Mouse (Mus musculus): ENCODE results near the gene Chrna4. TPM values are rescaled to one million over a fixed set of nuclear protein-coding genes. Genes with fewer than 3 reads are reported as not detected.

Chrna4 gene
- total RNA-seq, 2 experiments from 2014 or later = 31.2 to 38.2 TPM

DNA sequence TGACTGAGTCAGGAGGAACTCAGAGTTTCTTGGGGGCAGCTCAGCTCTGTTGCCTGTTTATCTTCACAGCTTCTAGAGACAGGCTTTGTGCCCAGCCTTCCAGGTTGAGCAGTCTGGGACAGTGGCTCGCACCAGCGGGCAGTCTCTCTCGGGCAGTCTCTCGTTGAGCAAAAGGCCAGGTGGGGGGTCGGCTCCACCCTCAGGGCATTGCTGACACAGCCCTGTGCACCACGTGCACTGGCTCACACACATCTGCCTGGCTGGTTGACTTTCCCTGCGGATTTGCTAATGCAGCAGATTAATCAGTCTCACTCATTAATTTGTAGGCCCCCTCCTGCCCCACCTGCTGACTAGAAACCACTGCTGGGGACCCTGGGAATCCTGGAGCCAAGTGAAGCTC is 1.4 kb downstream of the Chrna4 start:
- intact Hi-C loops (cut with DNase I) = no loop called here
- no peak for DNase-seq (ENCODE audit: low spot score in 2 of 2)

DNA sequence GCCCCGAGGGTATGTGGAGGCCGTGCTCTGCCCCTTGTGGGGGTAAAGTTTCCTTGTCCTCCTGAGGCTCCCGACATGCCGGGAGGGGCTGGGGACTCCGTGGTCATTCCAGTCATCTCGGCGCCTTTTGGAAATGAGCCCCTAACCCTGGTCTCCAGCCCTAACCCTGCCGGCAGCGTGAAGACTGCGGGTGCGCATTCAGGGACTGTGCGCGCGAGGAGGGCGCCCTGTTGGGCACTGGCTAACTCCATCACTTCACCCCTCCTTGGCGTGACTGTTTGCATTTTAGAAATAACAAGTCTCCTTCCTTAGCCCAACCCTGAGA is 4.0 kb downstream of the Chrna4 start:
- DNase-seq (ENCODE audit: low spot score in 2 of 2) = no peak
- intact Hi-C loops (cut with DNase I) = no loop called here

DNA sequence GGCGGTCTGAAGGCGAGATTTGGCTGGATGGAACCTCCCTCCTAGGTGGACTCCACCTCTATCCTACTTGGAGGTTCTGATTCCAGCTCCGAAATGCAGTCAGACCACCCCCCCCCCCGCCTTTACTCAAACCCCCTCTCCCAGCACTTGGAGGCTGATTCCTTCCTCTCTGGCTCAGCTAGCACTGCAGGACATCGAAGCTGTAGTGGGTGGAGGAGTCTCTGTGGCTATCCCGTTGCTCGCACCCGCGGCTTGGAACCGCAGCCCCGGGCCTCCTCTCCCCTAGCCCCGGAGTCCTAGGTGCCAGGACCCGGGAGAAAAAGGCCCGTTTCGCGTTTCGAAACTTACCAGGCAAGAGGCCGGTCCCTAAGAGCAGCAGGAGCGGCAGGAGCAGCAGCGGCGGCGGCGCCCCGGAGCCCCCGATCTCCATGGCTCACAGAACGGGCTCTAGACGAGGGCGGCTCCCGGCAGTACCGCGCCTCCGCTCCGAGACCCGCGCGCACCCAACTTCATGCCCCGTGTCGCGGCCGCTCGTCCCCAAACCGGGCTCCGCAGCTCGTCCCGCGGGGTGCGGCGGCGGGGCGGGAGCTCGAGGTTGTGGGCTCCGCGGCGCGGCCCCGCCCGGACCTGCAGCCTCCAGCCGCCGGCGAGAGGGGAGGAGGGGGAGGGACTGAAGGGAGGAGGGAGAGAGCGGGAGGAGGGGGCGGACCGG is 4.5 kb downstream of the Chrna4 start:
- DNase-seq (ENCODE audit: low spot score in 2 of 2) = peak; percentile 19 to 31
- intact Hi-C loops (cut with DNase I) = no loop called here

DNA sequence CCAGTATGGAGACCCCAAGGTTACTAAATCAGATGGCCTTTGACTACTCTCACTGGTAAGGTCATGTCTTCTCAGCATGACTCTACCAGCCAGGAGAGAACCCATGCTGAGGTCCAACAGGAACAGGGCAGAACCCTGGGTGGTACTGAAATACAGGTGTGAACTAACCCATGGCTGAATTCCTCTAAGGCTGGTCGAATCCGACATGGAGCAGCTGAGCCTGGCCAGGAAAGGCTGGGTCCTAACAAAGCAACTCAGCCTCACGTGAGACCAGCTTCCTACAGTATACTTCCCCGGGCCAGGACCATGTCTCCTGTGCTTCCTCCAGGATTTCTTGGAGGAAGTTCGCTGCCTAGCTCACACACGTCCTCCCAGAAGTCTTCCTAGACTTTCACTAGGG is 6.8 kb downstream of the Chrna4 start:
- intact Hi-C loops (cut with DNase I) = no loop called here

DNA sequence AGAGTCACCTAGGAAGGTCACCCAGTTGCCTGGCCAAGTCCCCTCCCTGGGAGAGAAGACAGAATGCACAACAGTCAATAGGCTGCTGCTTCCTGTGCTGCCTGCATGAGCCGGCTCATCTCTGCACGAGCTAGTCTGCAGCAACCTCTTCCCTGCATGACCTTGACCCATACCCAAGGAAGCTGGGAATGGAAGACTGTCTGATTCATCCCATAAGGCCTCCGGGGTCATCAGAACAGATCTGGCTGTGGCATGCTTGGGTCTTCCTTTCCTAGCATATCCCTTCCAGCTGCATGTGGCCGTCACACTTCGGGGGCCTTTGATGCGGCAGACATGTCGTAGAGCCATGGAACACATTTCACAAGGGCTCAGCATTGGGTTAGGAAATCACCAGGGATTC is 8.2 kb downstream of the Chrna4 start:
- no peak for DNase-seq (ENCODE audit: low spot score in 2 of 2)
- intact Hi-C loops (cut with DNase I) = no loop called here

More for the DNA sequence above, 6.8 kb downstream of the Chrna4 start:
- no peak for DNase-seq (ENCODE audit: low spot score in 2 of 2)

DNA sequence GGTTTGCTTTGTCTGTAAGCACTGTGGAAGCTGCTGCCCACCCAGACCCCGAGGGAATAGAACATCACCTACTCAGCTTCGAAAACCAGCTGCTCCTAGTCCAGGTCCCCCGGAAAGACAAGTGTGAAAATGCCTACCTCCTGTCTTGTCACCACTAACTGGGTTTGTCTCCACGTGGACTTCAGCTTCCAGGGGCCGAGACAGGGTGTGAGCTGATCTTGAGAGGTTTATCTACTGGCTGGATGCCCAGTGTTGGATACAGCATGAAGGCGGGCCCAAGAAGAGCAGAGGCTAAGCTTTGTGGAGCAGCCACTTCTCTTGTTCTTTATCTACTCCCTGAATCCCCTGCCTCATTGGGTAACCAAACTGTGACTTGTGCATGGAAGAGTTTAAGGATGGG is 10.0 kb downstream of the Chrna4 start:
- intact Hi-C loops (cut with DNase I) = loop anchor here (2.0 kb wide), 1 partner anchor 27 kb away; no protein-coding TSS in a partner anchor
- DNase-seq (ENCODE audit: low spot score in 2 of 2) = no peak

DNA sequence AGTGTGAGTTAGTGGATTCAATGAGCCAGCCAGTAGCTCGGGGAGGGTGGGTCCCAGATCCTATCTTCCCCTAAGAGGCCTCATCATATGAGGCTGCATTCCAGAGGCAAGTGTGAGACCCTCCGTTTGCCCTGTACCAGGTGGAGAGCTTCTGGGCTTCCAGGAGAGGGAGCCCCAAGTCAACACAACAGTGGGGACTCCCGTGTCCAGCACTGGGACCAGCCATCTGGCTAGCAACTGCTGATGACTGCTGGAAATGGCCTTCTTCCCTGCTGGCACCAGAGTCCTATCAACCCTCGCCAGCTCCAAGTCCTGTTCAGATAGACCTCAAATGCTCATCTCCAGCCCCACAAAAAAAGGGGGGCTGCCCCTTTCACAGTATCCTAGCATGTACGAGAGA is 10.9 kb downstream of the Chrna4 start:
- intact Hi-C loops (cut with DNase I) = loop anchor here (2.0 kb wide), 1 partner anchor 28 kb away; no protein-coding TSS in a partner anchor
- peak; percentile 22 to 24 for DNase-seq (ENCODE audit: low spot score in 2 of 2)

DNA sequence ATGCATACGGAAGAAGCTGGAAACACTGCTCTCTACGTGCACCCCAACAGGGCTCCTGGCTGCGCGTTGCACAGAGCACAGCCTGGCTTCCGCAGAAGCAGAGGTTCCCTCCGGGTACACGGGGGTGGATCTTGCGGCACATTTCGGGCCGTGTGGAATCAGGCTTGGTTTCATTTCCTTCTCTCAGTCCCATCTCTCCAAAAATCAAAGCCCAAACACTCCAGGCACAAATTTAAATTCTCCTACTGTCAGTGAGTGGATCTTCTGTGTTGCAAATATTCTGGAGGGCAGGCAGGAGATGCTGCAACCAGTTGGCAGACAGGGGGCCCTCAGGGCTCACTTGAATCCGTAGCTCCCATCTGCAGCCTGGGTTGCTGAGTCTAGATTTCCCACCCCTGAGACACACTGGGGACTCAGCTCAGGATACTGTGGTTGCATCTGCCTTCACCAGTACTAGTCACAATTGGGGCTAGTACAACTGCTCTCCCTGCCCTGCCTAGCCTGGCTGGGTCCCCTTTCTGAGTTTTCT is 11.9 kb downstream of the Chrna4 start:
- intact Hi-C loops (cut with DNase I) = no loop called here
- DNase-seq (ENCODE audit: low spot score in 2 of 2) = peak; percentile 22 to 57

DNA sequence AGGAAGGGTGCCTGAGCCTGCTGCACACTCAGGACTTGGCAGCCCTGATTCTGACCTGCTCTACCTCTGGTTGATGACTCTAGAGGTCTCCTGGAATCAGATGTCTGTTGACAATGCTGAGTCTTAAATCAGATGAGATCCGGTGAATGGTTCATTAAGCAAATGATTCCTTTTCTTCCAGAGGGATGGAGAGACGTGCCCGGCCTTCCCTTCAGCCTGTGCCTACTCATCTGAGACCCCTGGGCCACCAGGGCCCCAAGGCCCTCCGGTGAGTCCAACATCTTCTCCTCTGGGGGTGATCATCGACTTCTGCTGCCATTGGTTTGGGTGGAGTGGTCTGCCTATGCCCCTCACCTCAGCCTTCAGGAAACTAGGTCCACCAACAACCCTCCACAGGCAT is 35.0 kb downstream of the Chrna4 start:
- no peak for DNase-seq (ENCODE audit: low spot score in 2 of 2)
- intact Hi-C loops (cut with DNase I) = no loop called here

DNA sequence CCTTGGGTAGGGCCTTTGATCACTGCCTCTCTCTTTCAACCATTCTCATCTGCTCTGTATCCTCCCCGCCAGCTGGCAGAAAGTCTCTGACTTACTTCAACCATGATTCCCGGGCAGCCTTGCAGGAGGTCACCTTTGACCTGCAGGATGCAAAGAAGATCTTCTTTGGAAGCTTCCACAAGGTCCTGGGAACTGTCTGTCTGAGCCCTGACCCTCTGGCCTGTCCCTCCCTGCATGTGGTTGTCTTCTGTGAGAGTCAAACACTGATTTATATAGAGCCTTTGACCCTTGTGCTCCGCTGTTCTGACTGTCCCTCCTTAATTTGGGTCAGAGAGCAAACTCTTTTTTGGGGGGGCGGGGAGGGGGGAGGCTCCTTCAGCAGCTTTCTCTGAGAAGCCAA is 36.3 kb downstream of the Chrna4 start:
- intact Hi-C loops (cut with DNase I) = no loop called here
- no peak for DNase-seq (ENCODE audit: low spot score in 2 of 2)

DNA sequence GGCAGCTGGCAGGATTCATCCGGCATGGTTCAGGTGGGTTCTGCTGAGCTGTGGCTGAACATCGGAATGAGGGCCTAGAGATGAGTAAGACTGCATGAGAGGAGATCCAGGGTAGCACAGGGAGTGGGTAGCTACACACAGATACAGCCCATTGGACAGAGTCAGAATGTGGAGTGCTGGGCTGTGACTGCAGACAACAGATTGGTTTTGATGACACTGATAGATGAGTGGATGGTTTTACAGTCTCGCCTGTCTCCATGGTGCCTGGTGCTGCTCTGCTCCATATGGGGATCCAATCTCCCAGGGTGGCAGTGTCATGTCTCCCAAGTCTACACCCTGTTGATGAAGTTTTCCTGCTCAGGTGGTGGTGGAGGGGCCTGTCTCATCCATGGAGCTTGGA is 46.4 kb downstream of the Chrna4 start:
- DNase-seq (ENCODE audit: low spot score in 2 of 2) = no peak
- intact Hi-C loops (cut with DNase I) = loop anchor here (1.0 kb wide), 2 partner anchors 63 to 75 kb away; no protein-coding TSS in a partner anchor

DNA sequence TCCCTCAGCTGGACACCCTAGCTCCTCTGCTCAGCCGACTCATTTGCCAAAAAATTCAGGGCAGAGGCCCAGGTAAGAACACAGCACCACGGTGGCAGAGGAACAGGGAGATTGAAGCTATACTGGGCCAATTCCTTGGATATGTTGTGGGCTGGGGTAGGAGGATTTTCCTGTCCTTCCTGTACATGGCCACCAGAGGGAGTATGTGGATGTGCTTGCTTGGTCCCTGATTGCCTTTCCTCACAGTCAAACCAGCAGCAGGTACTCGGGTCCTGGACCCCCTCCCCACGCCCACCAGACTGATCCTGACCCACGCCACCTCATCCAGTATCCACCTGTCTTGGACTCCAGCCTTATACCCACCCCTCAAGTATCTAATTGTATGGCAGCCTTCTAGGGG is 46.9 kb downstream of the Chrna4 start:
- peak; percentile 53 to 76 for DNase-seq (ENCODE audit: low spot score in 2 of 2)
- intact Hi-C loops (cut with DNase I) = loop anchor here (1.0 kb wide), 2 partner anchors 64 to 76 kb away; no protein-coding TSS in a partner anchor

DNA sequence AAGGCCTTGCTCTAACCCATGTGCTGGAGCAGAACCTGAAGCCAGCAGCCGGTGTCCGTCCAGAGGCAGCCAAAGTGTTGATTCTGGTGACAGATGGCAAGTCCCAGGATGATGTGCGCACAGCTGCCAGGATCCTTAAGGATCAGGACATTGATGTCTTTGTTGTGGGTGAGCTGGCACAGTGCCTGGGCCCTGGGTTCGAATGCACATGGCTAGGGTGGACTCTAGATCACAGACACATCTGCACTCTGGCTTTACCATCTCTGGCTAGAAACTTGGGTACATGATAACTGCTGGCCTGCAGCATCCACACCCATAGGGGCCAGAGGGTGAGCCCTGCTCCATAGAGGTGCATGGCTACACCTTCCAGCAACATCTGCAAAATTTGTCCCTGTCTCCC is 47.9 kb downstream of the Chrna4 start:
- intact Hi-C loops (cut with DNase I) = no loop called here
- no peak for DNase-seq (ENCODE audit: low spot score in 2 of 2)

DNA sequence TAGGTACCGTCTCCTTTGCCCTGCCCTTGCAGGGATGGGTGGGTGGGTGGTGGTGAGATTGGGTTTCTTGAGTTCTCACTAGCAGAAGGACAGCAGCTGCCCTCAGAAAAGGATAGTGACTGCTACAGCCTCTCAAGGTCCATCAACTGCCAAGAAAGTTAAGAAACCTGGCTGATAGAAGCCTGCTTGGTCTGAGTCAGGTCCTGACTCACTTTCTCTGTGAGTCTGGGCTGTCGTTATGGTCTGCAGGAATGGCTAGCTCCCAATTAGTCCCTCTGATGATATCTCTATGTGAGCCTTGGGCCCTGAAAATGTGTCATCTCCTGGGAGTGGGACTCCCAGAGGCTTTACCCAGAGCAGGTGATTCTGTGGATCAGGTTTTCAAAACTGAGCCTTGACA is 49.0 kb downstream of the Chrna4 start:
- no peak for DNase-seq (ENCODE audit: low spot score in 2 of 2)
- intact Hi-C loops (cut with DNase I) = no loop called here

DNA sequence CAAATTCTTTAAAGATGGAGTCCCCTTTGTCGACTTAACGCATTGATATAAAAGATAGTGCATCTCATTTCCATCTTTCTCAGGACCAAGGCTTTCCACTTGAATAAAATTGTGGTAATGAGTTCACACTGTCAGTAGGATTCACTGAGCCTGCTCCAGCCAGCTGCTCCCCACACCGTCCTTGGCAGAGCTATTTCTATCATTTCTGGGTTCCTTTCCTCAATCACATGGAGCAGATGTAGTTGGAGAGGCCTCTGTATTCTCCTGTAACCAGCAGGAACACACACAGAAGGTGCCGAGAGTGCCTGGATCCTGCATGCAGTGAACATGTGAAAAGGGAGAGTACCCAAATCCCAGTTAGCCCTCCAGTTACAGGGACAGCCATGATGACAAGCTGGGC is 53.0 kb downstream of the Chrna4 start:
- peak in 1 of 2 experiments; percentile 49 for DNase-seq (ENCODE audit: low spot score in 2 of 2)
- intact Hi-C loops (cut with DNase I) = no loop called here

DNA sequence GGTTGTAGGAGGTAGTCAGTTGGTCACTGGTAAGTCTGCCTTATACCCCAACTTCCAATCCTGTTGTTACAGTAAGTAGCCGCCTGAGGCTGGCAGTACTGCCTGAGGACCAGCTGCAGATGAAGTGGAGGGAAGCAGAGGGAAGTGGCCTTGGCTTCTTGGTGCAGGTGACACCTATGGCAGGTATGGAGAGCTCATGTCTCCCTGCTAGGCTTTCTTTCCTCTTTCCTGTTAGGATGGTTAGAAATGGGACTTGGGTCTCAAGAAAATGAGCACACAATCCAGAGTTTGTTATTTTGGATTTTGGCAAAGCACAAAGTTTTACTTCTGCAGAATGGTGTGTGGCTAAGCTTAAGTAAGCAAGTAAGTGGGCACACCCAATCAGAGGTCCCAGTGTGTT is 54.4 kb downstream of the Chrna4 start:
- intact Hi-C loops (cut with DNase I) = no loop called here
- no peak for DNase-seq (ENCODE audit: low spot score in 2 of 2)

DNA sequence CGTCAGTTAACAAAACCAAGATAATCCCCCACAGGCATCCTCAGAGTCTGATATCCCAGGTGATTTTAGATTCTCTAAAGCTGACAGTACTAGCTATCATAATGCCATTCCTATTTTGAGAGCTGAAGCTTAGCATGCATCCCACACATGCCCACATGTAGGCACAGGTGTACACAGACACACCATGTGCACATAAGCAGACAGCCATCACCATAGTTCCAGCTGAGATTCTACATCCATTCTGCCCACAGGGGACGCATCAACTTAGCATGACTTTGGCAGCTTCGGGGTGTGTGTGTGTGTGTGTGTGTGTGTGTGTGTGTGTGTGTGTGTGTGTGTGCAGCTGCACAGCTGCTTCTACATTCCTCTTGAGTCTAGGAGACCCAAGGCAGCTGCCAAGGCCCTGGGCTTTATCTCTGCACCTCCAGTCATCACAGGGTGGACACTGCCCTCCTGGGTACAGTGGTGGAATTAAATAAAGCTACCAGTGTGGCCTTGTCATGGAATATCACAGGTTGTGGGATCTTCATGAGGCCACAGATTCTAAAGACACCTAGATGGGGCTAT is 54.9 kb downstream of the Chrna4 start:
- intact Hi-C loops (cut with DNase I) = no loop called here
- peak; percentile 37 to 58 for DNase-seq (ENCODE audit: low spot score in 2 of 2)

DNA sequence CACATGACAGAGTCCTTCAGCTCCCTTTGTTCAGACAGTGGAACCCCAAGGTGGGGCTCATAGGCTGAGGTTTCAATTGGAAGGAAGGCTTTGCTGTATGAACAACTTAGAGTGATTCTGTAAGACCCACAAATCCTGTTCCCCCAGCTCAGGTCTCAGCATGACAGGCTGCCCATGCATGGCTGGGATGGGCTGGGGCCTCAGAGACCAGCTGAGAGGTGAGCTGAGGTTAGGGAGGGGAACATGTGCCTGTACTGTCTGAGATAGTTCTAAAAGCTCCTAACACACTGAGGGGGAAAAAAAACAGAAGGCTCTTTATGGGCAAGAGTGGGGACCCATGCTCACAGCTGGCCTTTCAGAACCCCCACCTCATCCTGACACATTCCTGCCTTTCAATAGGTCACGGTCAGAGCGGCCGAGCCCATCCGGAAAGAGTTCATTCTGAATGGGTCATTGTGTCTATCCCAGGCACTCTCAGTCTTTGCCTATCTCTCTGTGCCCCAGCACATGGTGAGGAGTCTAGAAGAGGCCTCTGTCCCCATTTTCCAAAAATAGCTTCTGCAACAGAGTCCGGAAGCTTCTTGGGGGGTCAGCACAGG is 55.8 kb downstream of the Chrna4 start:
- DNase-seq (ENCODE audit: low spot score in 2 of 2) = peak in 1 of 2 experiments; percentile 16
- intact Hi-C loops (cut with DNase I) = no loop called here

DNA sequence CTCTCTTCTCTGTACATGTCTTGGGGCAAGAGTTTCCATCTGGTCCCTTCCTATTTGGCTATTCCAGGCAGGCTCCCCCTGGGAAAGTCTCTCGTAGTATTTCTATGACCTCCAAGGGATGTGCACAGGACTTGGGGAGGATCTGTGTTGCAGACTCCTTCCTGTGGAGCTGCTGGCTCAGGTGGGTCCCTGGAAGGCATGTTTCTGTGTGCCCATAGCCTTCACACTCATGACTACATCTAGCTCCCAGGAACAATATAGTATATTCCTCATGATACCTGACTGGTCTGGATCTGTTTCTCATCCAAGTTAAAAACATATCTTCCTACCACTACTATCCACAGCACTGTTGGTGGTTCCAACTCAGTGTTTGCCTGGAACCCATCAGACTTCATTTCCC is 56.3 kb downstream of the Chrna4 start:
- intact Hi-C loops (cut with DNase I) = no loop called here
- DNase-seq (ENCODE audit: low spot score in 2 of 2) = no peak

DNA sequence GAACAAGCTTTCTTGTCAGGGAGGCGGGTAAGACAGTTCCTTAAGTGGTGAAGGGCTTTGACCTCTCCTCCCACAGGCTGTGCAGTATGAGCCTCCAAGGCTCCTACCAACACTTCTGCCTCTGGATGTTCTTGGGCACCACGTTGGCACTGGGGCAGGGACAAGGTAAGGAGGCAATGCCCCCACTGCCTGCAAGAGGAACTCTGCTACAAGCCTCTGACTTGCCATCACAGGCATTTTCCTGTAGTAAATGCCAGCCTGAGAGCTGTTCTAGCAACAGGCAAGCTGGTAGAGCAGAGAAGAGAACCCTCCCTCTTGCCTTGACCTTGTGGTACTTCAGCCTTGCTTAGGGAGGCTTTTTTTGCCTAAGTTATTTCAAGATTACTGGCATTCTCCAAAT is 56.9 kb downstream of the Chrna4 start, which contains the start of gene Col20a1:
TSS of gene Col20a1 (plus strand) at position 87 of the 400 bp plus-strand sequence.
- intact Hi-C loops (cut with DNase I) = no loop called here
- no peak for DNase-seq (ENCODE audit: low spot score in 2 of 2)

DNA sequence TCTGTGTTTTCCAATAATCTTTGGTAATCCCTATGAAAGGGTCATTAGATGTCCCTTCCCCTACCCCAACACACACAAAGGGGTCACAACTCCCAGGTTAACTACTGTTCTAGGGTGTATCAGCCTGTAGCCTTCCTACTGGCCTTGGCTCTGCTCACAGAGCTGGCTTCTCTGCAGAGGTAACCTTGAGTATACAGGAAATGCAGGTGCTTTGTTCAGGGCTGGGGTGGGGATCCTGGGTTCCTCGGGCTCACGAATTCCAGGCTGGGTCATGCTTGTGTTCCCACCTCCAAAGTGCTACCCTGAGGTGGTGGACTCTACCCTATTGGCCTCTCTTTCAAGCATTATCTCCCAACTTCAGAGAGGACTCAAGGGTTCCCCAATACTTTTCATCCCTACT is 57.7 kb downstream of the Chrna4 start:
- intact Hi-C loops (cut with DNase I) = no loop called here
- DNase-seq (ENCODE audit: low spot score in 2 of 2) = no peak

Measured in left cerebral cortex, postnatal 25 days (tissue).